In genomic region chr4:44712786-44713553, GRCm38 (mm10) we compare ENCODE assay signal across 7 mouse cellular contexts. TPM values are rescaled to one million over a fixed set of nuclear protein-coding genes. Genes with fewer than 3 reads are reported as not detected.
A peak's percentile ranks its signal among the peaks of the same experiment; 100 is the strongest.
DNase-seq lines count a peak whose midpoint lies in the region; ATAC-seq and TF ChIP-seq lines count a peak whose summit lies in the region.

No protein-coding gene starts in this region.

- 3% methylated on average over 50 of the region's 50 CpGs for WGBS in lung, adult 2 months
- under 1% methylated on average over 50 of the region's 50 CpGs for WGBS in embryonic facial prominence, embryonic 13.5 days
- WGBS in hindbrain, embryonic 12.5 days = under 1% methylated on average over 50 of the region's 50 CpGs
- WGBS in neural tube, embryonic 12.5 days = 1% methylated on average over 50 of the region's 50 CpGs

- H3K4me2 ChIP-seq in embryonic facial prominence, embryonic 13.5 days = peak overlapping the region; percentile 35
- H3K4me2 ChIP-seq in hindbrain, embryonic 12.5 days (replicated peaks) = peak overlapping the region; percentile 39
- peak overlapping the region; percentile 41 for H3K4me2 ChIP-seq in neural tube, embryonic 12.5 days (replicated peaks)

- H3K4me1 ChIP-seq in lung, adult 2 months (ENCODE audit: control insufficient read depth, insufficient read depth, low read length) = no peaks in the 10 kb centered on the region; the same call in 1 of the 2 replicates
- peaks cover 24% of the 10 kb centered on the region for H3K4me1 ChIP-seq in embryonic facial prominence, embryonic 13.5 days
- peaks cover 11% of the 10 kb centered on the region for H3K4me1 ChIP-seq in hindbrain, embryonic 12.5 days
- peaks cover 18% of the 10 kb centered on the region for H3K4me1 ChIP-seq in neural tube, embryonic 12.5 days

- no peak overlapping the region for H3K9ac ChIP-seq in embryonic facial prominence, embryonic 13.5 days
- peak overlapping the region; percentile 50 for H3K9ac ChIP-seq in hindbrain, embryonic 12.5 days
- no peak overlapping the region for H3K9ac ChIP-seq in neural tube, embryonic 12.5 days

- DNase-seq in lung, adult 2 months = peak; percentile 6
- DNase-seq in lung, postnatal 25 days (ENCODE audit: low spot score) = no peak
- DNase-seq in gastrocnemius, postnatal 25 days = no peak

- TF ChIP-seq CTCF in lung, adult 2 months (IDR thresholded peaks at IDR 0.05; ENCODE audit: insufficient read depth, low read length) = no peak

- ATAC-seq in embryonic facial prominence, embryonic 13.5 days (ENCODE audit: insufficient number of reproducible peaks, insufficient read depth, low FRiP score, low TSS enrichment, low read depth) = no peak
- ATAC-seq in hindbrain, embryonic 12.5 days (ENCODE audit: low FRiP score) = no peak
- ATAC-seq in neural tube, embryonic 12.5 days (ENCODE audit: low FRiP score, low read depth) = no peak
- ATAC-seq in monocyte, adult 5-6 weeks (replicated peaks; ENCODE audit: insufficient number of reproducible peaks, low FRiP score, low TSS enrichment, poor library complexity, severe bottlenecking) = no peak

- no peaks in the 10 kb centered on the region for H3K9me3 ChIP-seq in embryonic facial prominence, embryonic 13.5 days
- H3K9me3 ChIP-seq in hindbrain, embryonic 12.5 days (replicated peaks) = no peaks in the 10 kb centered on the region
- no peaks in the 10 kb centered on the region for H3K9me3 ChIP-seq in neural tube, embryonic 12.5 days

- H3K4me3 ChIP-seq in lung, adult 2 months (replicated peaks; ENCODE audit: extremely low read depth, low read depth, low read length) = no peak overlapping the region
- H3K4me3 ChIP-seq in embryonic facial prominence, embryonic 13.5 days = peak overlapping the region; percentile 8
- H3K4me3 ChIP-seq in hindbrain, embryonic 12.5 days = peak overlapping the region; percentile 25
- no peak overlapping the region for H3K4me3 ChIP-seq in neural tube, embryonic 12.5 days

- no peak for TF ChIP-seq POLR2A in lung, adult 2 months (IDR thresholded peaks at IDR 0.05; ENCODE audit: borderline replicate concordance, extremely low read depth, low read depth, low read length)

- no peaks in the 10 kb centered on the region for H3K36me3 ChIP-seq in embryonic facial prominence, embryonic 13.5 days
- no peaks in the 10 kb centered on the region for H3K36me3 ChIP-seq in hindbrain, embryonic 12.5 days
- H3K36me3 ChIP-seq in neural tube, embryonic 12.5 days = no peaks in the 10 kb centered on the region

- H3K27me3 ChIP-seq in embryonic facial prominence, embryonic 13.5 days = peaks cover 96% of the 10 kb centered on the region
- peaks cover 88% of the 10 kb centered on the region for H3K27me3 ChIP-seq in hindbrain, embryonic 12.5 days
- H3K27me3 ChIP-seq in neural tube, embryonic 12.5 days (replicated peaks) = peaks cover 92% of the 10 kb centered on the region

- no peak overlapping the region for H3K27ac ChIP-seq in embryonic facial prominence, embryonic 13.5 days
- no peak overlapping the region for H3K27ac ChIP-seq in hindbrain, embryonic 12.5 days
- no peak overlapping the region for H3K27ac ChIP-seq in neural tube, embryonic 12.5 days

RNA-seq across cellular contexts. Expression of gene Pax5, which starts 2.7 kb away (rescaled TPM):
- polyA plus RNA-seq in lung, adult 2 months (2012; rRNA removed) = 6.1 and 6.7 TPM in 2 replicates
- not detected in 2 replicates for polyA plus RNA-seq in embryonic facial prominence, embryonic 13.5 days (2015; fragmentation: Nextera tagmentation; extraction: Ambion mirVana)
- 8.5 and 8.6 TPM in 2 replicates for polyA plus RNA-seq in hindbrain, embryonic 12.5 days (2016; fragmentation: Nextera tagmentation; extraction: Ambion mirVana)
- 2.4 and 3.3 TPM in 2 replicates for polyA plus RNA-seq in neural tube, embryonic 12.5 days (2016; fragmentation: Nextera tagmentation; extraction: Ambion mirVana)
- under 1 TPM; 0.03 TPM for total RNA-seq in gastrocnemius, postnatal 25 days (2021)
- total RNA-seq in monocyte, adult 5-6 weeks (2017) = 11.9 to 15.7 TPM (median 14.1 TPM) in 3 replicates

RNA-seq across cellular contexts. Expression of gene Zcchc7, which starts 42.7 kb away (rescaled TPM):
- 8.5 and 15.9 TPM in 2 replicates for polyA plus RNA-seq in lung, adult 2 months (2012; rRNA removed)
- polyA plus RNA-seq in embryonic facial prominence, embryonic 13.5 days (2015; fragmentation: Nextera tagmentation; extraction: Ambion mirVana) = 43.6 and 50.1 TPM in 2 replicates
- 34.4 and 34.6 TPM in 2 replicates for polyA plus RNA-seq in hindbrain, embryonic 12.5 days (2016; fragmentation: Nextera tagmentation; extraction: Ambion mirVana)
- polyA plus RNA-seq in neural tube, embryonic 12.5 days (2016; fragmentation: Nextera tagmentation; extraction: Ambion mirVana) = 28.2 and 34.9 TPM in 2 replicates
- 10 to 100 TPM; 13.7 to 16.3 TPM for total RNA-seq in gastrocnemius, postnatal 25 days (2021)
- 181 to 238 TPM (median 236 TPM) in 3 replicates for total RNA-seq in monocyte, adult 5-6 weeks (2017)

Comparison
In these comparisons a context has a peak if more than half of its experiments do, and no peak if none do; other contexts are left out.
1. H3K4me3 ChIP-seq: peak in embryonic facial prominence, embryonic 13.5 days (single experiment) and hindbrain, embryonic 12.5 days (single experiment); none in lung, adult 2 months (single experiment) and neural tube, embryonic 12.5 days (single experiment).
2. Peak in every context shown above with its lines, with median percentiles within 50 percentile points of each other: H3K4me2 ChIP-seq.